Mouse (Mus musculus): ENCODE results near the gene Cdh1. TPM values are rescaled to one million over a fixed set of nuclear protein-coding genes. Genes with fewer than 3 reads are reported as not detected.

Gene Cdh1
- polyA plus RNA-seq, 1 experiment from 2014 or later, result 4.1 TPM

Other genes starting within 250 kb of the Cdh1 start
- gene Zfp90, start 188.0 kb upstream of the Cdh1 start, polyA plus RNA-seq (2015; fragmentation: Nextera tagmentation; extraction: Ambion mirVana), result 36.7 and 37.3 TPM in 2 replicates
- gene 6030452D12Rik, start 102.8 kb upstream of the Cdh1 start, polyA plus RNA-seq (2015; fragmentation: Nextera tagmentation; extraction: Ambion mirVana), result not detected in 2 replicates
- gene Cdh3, start 92.5 kb upstream of the Cdh1 start, polyA plus RNA-seq (2015; fragmentation: Nextera tagmentation; extraction: Ambion mirVana), result 3.5 and 5.8 TPM in 2 replicates
- 9.1 and 19.1 TPM in 2 replicates for gene Gm10073, start 29.9 kb upstream of the Cdh1 start, polyA plus RNA-seq (2015; fragmentation: Nextera tagmentation; extraction: Ambion mirVana)
- 5.8 and 6.0 TPM in 2 replicates for gene Tango6, start 79.7 kb downstream of the Cdh1 start, polyA plus RNA-seq (2015; fragmentation: Nextera tagmentation; extraction: Ambion mirVana)